Mouse (Mus musculus): ENCODE data around the gene Krt83. TPM values are rescaled to one million over a fixed set of nuclear protein-coding genes. Genes with fewer than 3 reads are reported as not detected.

Gene Krt83
- polyA plus RNA-seq, 1 experiment: not detected

GRCm38 (mm10) chr15:101508247-101508646 lies 16.9 kb upstream of the Krt83 start:
- H3K27me3 ChIP-seq (ENCODE audit: control insufficient read depth, insufficient read depth, low read length): no peaks in the 10 kb centered on the region
- no peak overlapping the region for H3K27ac ChIP-seq (ENCODE audit: insufficient read depth, low read length)
- 79% methylated on average over 9 of the region's 9 CpGs for WGBS
- no peaks in the 10 kb centered on the region for H3K4me1 ChIP-seq (ENCODE audit: control insufficient read depth, insufficient read depth, low read length)
- no peak for DNase-seq
- no peak overlapping the region for H3K4me3 ChIP-seq (replicated peaks; ENCODE audit: insufficient read depth, low read depth, low read length)
- no peak for TF ChIP-seq CTCF (IDR thresholded peaks at IDR 0.05; ENCODE audit: borderline replicate concordance, insufficient read depth, low read depth, low read length)
- no peak for TF ChIP-seq POLR2A (IDR thresholded peaks at IDR 0.05; ENCODE audit: borderline replicate concordance, insufficient read depth, low read length)

GRCm38 (mm10) chr15:101506896-101507758 lies 15.8 kb upstream of the Krt83 start:
- TF ChIP-seq POLR2A (IDR thresholded peaks at IDR 0.05; ENCODE audit: borderline replicate concordance, insufficient read depth, low read length) (no peak), CTCF (IDR thresholded peaks at IDR 0.05; ENCODE audit: borderline replicate concordance, insufficient read depth, low read depth, low read length) (no peak)
- Histone ChIP-seq H3K27me3 (ENCODE audit: control insufficient read depth, insufficient read depth, low read length) (no peaks in the 10 kb centered on the region), H3K27ac (ENCODE audit: insufficient read depth, low read length) (no peak overlapping the region), H3K4me1 (ENCODE audit: control insufficient read depth, insufficient read depth, low read length) (no peaks in the 10 kb centered on the region), H3K4me3 (replicated peaks; ENCODE audit: insufficient read depth, low read depth, low read length) (no peak overlapping the region)
- DNase-seq: peak in 1 of 2 experiments; percentile 4
- 30% methylated on average over 14 of the region's 14 CpGs for WGBS

- Histone ChIP-seq H3K4me1 (ENCODE audit: control insufficient read depth, insufficient read depth, low read length) (no peaks in the 10 kb centered on the region), H3K27me3 (ENCODE audit: control insufficient read depth, insufficient read depth, low read length) (no peaks in the 10 kb centered on the region), H3K4me3 (replicated peaks; ENCODE audit: insufficient read depth, low read depth, low read length) (no peak overlapping the region), H3K27ac (ENCODE audit: insufficient read depth, low read length) (no peak overlapping the region)
- peak; percentile 21 to 28 for DNase-seq
- no peak for TF ChIP-seq POLR2A (IDR thresholded peaks at IDR 0.05; ENCODE audit: borderline replicate concordance, insufficient read depth, low read length)
- TF ChIP-seq CTCF (IDR thresholded peaks at IDR 0.05; ENCODE audit: borderline replicate concordance, insufficient read depth, low read depth, low read length): peak; percentile 53; the same call in 1 of the 2 replicates
- 88% methylated on average over 2 of the region's 2 CpGs for WGBS
Observed at GRCm38 (mm10) chr15:101497181-101497580, 5.9 kb upstream of the Krt83 start.

- no peaks in the 10 kb centered on the region for H3K4me1 ChIP-seq (ENCODE audit: control insufficient read depth, insufficient read depth, low read length)
- DNase-seq: no peak
- H3K4me3 ChIP-seq (replicated peaks; ENCODE audit: insufficient read depth, low read depth, low read length): no peak overlapping the region
- WGBS: 64% methylated on average over 8 of the region's 8 CpGs
- H3K27me3 ChIP-seq (ENCODE audit: control insufficient read depth, insufficient read depth, low read length): no peaks in the 10 kb centered on the region
- TF ChIP-seq CTCF (IDR thresholded peaks at IDR 0.05; ENCODE audit: borderline replicate concordance, insufficient read depth, low read depth, low read length) (no peak), POLR2A (IDR thresholded peaks at IDR 0.05; ENCODE audit: borderline replicate concordance, insufficient read depth, low read length) (no peak)
- no peak overlapping the region for H3K27ac ChIP-seq (ENCODE audit: insufficient read depth, low read length)
Observed at GRCm38 (mm10) chr15:101495266-101495665, 4.0 kb upstream of the Krt83 start.

- DNase-seq: no peak
- WGBS: 54% methylated on average over 1 of the region's 1 CpGs
- Histone ChIP-seq H3K4me1 (ENCODE audit: control insufficient read depth, insufficient read depth, low read length) (no peaks in the 10 kb centered on the region), H3K4me3 (replicated peaks; ENCODE audit: insufficient read depth, low read depth, low read length) (no peak overlapping the region), H3K27me3 (ENCODE audit: control insufficient read depth, insufficient read depth, low read length) (no peaks in the 10 kb centered on the region), H3K27ac (ENCODE audit: insufficient read depth, low read length) (no peak overlapping the region)
- no peak for TF ChIP-seq POLR2A (IDR thresholded peaks at IDR 0.05; ENCODE audit: borderline replicate concordance, insufficient read depth, low read length)
- no peak for TF ChIP-seq CTCF (IDR thresholded peaks at IDR 0.05; ENCODE audit: borderline replicate concordance, insufficient read depth, low read depth, low read length)
Observed at GRCm38 (mm10) chr15:101494203-101494602, 2.9 kb upstream of the Krt83 start.

GRCm38 (mm10) chr15:101493713-101494112 lies 2.4 kb upstream of the Krt83 start:
- no peaks in the 10 kb centered on the region for H3K4me1 ChIP-seq (ENCODE audit: control insufficient read depth, insufficient read depth, low read length)
- TF ChIP-seq POLR2A (IDR thresholded peaks at IDR 0.05; ENCODE audit: borderline replicate concordance, insufficient read depth, low read length): no peak
- no peak for TF ChIP-seq CTCF (IDR thresholded peaks at IDR 0.05; ENCODE audit: borderline replicate concordance, insufficient read depth, low read depth, low read length)
- H3K27me3 ChIP-seq (ENCODE audit: control insufficient read depth, insufficient read depth, low read length): no peaks in the 10 kb centered on the region
- H3K27ac ChIP-seq (ENCODE audit: insufficient read depth, low read length): no peak overlapping the region
- no peak overlapping the region for H3K4me3 ChIP-seq (replicated peaks; ENCODE audit: insufficient read depth, low read depth, low read length)
- 94% methylated on average over 6 of the region's 6 CpGs for WGBS
- no peak for DNase-seq

- no peak for DNase-seq
- WGBS: 86% methylated on average over 8 of the region's 8 CpGs
Observed at GRCm38 (mm10) chr15:101492718-101493117, 1.4 kb upstream of the Krt83 start.

More at GRCm38 (mm10) chr15:101492718-101493117, 1.4 kb upstream of the Krt83 start:
- H3K27ac ChIP-seq (ENCODE audit: insufficient read depth, low read length): no peak overlapping the region
- TF ChIP-seq POLR2A (IDR thresholded peaks at IDR 0.05; ENCODE audit: borderline replicate concordance, insufficient read depth, low read length) (no peak), CTCF (IDR thresholded peaks at IDR 0.05; ENCODE audit: borderline replicate concordance, insufficient read depth, low read depth, low read length) (no peak)
- no peaks in the 10 kb centered on the region for H3K27me3 ChIP-seq (ENCODE audit: control insufficient read depth, insufficient read depth, low read length)
- H3K4me1 ChIP-seq (ENCODE audit: control insufficient read depth, insufficient read depth, low read length): no peaks in the 10 kb centered on the region
- no peak overlapping the region for H3K4me3 ChIP-seq (replicated peaks; ENCODE audit: insufficient read depth, low read depth, low read length)

Measured in cerebellum, adult 2 months (tissue).